Mouse (Mus musculus): ENCODE data around the gene Rabggta. TPM values are rescaled to one million over a fixed set of nuclear protein-coding genes. Genes with fewer than 3 reads are reported as not detected.
A peak's percentile ranks its signal among the peaks of the same experiment; 100 is the strongest.

The Rabggta gene
- polyA plus RNA-seq, 1 experiment: 18.4 TPM

DNA sequence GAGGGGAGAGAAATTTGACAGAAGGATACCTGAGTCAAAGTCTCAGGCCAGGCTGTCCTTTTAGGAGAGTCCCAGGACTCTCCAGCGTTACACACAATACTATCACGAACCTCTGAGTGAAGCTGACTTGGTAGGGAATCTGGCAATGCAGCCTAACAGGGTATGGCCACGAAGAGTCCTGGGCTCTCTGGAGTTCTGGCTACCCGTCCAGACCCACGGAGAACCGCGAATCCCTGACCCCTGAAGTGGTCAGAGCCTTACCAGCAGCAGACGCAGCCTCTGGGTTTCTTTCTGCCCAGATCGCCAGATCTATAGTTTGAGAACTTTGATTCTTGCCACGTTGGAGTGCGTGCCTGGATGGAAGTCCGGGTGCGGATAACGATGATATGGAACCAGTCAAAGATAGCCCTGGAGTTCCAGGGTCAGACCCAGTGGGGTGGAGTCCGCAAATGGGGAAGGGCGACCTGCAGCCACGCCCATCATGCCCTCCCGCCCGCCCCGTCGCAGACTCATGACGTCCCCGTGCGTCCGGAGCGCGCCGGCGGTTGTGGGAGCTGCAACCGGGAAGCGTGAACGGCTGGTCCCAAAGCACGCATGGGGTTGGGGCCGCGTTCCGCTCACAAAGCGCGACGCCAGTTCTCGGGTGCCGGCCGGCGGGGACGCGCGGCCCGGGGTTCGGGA is 23.3 kb upstream of the Rabggta start, which contains the start of the genes Dhrs1 and Nop9:
Gene Dhrs1 (minus strand): TSS at position 511 of the 681 bp plus-strand sequence.
Gene Nop9 (plus strand): TSS at position 514 of the 681 bp plus-strand sequence.
- peaks cover 25% of the 10 kb centered on the region for H3K36me3 ChIP-seq (ENCODE audit: control insufficient read depth, insufficient read depth)
- H3K27me3 ChIP-seq (ENCODE audit: control insufficient read depth, insufficient read depth, insufficient read length): no peaks in the 10 kb centered on the region
- H3K4me2 ChIP-seq (ENCODE audit: low read depth): peak within 1 kb of the TSS; percentile 91
- TF ChIP-seq MYOD1 (IDR thresholded peaks at IDR 0.05; ENCODE audit: control insufficient read depth in 1 of 3, insufficient read length in 2 of 3, low read depth in 2 of 3) (peak in 1 of 3 experiments; percentile 24), USF1 (IDR thresholded peaks at IDR 0.05; ENCODE audit: low read depth) (no peak), E2F4 (IDR thresholded peaks at IDR 0.05; ENCODE audit: insufficient read depth) (peak; percentile 37), MAX (IDR thresholded peaks at IDR 0.05; ENCODE audit: low read depth) (no peak), POLR2A (IDR thresholded peaks at IDR 0.05; ENCODE audit: insufficient read length, low read depth) (peak; percentile 89), CEBPB (IDR thresholded peaks at IDR 0.05; ENCODE audit: insufficient read depth, poor library complexity, severe bottlenecking) (no peak), SRF (IDR thresholded peaks at IDR 0.05; ENCODE audit: control insufficient read depth, insufficient read length, low read depth) (no peak), REST (IDR thresholded peaks at IDR 0.05; ENCODE audit: insufficient read depth, insufficient read length) (no peak), MYOG (IDR thresholded peaks at IDR 0.05; ENCODE audit: control insufficient read depth in 1 of 3, insufficient read depth in 1 of 3, insufficient read length in 2 of 3, low read depth in 2 of 3) (peak in 1 of 3 experiments; percentile 2), TCF12 (IDR thresholded peaks at IDR 0.05; ENCODE audit: insufficient read depth, poor library complexity, severe bottlenecking) (no peak), TCF3 (IDR thresholded peaks at IDR 0.05; ENCODE audit: insufficient read length, low read depth) (no peak), POLR2AphosphoS2 (IDR thresholded peaks at IDR 0.05; ENCODE audit: insufficient read length, low read depth) (peak; percentile 75)
- peak within 1 kb of the TSS; percentile 81 for H3K4me3 ChIP-seq
- peaks cover 21% of the 10 kb centered on the region for H3K79me2 ChIP-seq (ENCODE audit: control insufficient read depth, insufficient read depth)
- peak within 1 kb of the TSS; percentile 25 for H3ac ChIP-seq (ENCODE audit: control insufficient read depth, insufficient read length)

DNA sequence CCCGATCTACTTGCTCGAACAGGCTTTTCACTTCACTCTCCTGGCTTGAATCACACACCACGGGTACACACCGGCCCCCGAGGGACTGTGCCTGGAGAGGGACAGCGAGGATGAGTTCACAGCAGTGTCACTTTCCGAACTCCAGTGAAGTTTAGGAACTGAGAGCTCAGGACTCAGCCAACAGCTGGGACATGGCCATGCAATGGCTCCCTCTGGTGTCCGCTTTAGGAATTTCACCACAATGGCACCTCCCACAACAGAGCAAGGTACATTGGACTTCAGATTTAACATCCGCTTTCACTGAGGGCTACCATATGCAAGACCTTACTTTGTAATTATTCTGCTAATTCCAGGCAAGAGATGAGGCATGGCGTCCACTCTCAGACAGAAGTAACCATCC is 21.6 kb upstream of the Rabggta start:
- H3K79me2 ChIP-seq (ENCODE audit: control insufficient read depth, insufficient read depth): peaks cover 21% of the 10 kb centered on the region
- H3K36me3 ChIP-seq (ENCODE audit: control insufficient read depth, insufficient read depth): peaks cover 12% of the 10 kb centered on the region
- TF ChIP-seq MYOD1 (IDR thresholded peaks at IDR 0.05; ENCODE audit: control insufficient read depth in 1 of 3, insufficient read length in 2 of 3, low read depth in 2 of 3) (peak in 2 of 3 experiments; percentile 30 to 35), TCF12 (IDR thresholded peaks at IDR 0.05; ENCODE audit: insufficient read depth, poor library complexity, severe bottlenecking) (no peak), MYOG (IDR thresholded peaks at IDR 0.05; ENCODE audit: control insufficient read depth in 1 of 3, insufficient read depth in 1 of 3, insufficient read length in 2 of 3, low read depth in 2 of 3) (peak in 2 of 3 experiments; percentile 12 to 47)
- no peak overlapping the region for H3ac ChIP-seq (ENCODE audit: control insufficient read depth, insufficient read length)
- no peak overlapping the region for H3K4me3 ChIP-seq
- peak overlapping the region; percentile 90 for H3K4me2 ChIP-seq (ENCODE audit: low read depth)
- H3K27me3 ChIP-seq (ENCODE audit: control insufficient read depth, insufficient read depth, insufficient read length): no peaks in the 10 kb centered on the region

DNA sequence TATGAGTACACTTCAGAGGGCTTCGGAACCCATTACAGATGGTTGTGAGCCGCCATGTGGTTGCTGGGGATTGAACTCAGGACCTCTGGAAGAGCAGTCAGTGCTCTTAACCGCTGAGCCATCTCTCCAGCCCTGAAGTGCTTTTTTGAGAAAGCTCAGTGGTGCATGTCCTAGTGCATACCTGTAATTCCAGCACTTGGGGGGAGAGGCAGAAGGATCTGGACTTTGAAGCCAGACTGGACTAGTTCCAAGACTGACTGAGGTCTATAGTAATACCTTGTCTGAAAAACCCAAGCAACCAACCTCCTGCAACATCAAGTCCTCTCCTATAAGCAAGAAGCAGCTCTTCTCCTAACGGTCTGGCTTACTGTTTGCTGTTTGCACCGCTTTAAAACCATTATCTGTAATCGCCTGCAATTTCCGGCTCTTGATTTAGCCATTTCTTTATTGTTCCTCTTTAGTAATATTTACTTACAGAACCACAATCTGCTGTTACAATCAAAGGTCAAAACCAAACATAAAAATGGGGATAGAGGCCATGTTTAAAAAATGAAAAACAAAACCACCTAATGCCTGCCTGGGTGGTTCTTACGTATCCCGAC is 15.1 kb upstream of the Rabggta start:
- TF ChIP-seq MYOD1 (IDR thresholded peaks at IDR 0.05; ENCODE audit: control insufficient read depth in 1 of 3, insufficient read length in 2 of 3, low read depth in 2 of 3) (no peak), POLR2A (IDR thresholded peaks at IDR 0.05; ENCODE audit: insufficient read length, low read depth) (no peak), SRF (IDR thresholded peaks at IDR 0.05; ENCODE audit: control insufficient read depth, insufficient read length, low read depth) (no peak), TCF3 (IDR thresholded peaks at IDR 0.05; ENCODE audit: insufficient read length, low read depth) (no peak), REST (IDR thresholded peaks at IDR 0.05; ENCODE audit: insufficient read depth, insufficient read length) (no peak), USF1 (IDR thresholded peaks at IDR 0.05; ENCODE audit: low read depth) (no peak), CEBPB (IDR thresholded peaks at IDR 0.05; ENCODE audit: insufficient read depth, poor library complexity, severe bottlenecking) (no peak), MAX (IDR thresholded peaks at IDR 0.05; ENCODE audit: low read depth) (no peak), MYOG (IDR thresholded peaks at IDR 0.05; ENCODE audit: control insufficient read depth in 1 of 3, insufficient read depth in 1 of 3, insufficient read length in 2 of 3, low read depth in 2 of 3) (no peak), TCF12 (IDR thresholded peaks at IDR 0.05; ENCODE audit: insufficient read depth, poor library complexity, severe bottlenecking) (no peak)
- H3K79me2 ChIP-seq (ENCODE audit: control insufficient read depth, insufficient read depth): no peaks in the 10 kb centered on the region
- no peak overlapping the region for H3K4me2 ChIP-seq (ENCODE audit: low read depth)
- no peak overlapping the region for H3ac ChIP-seq (ENCODE audit: control insufficient read depth, insufficient read length)
- no peak overlapping the region for H3K4me3 ChIP-seq
- peaks cover 9% of the 10 kb centered on the region for H3K36me3 ChIP-seq (ENCODE audit: control insufficient read depth, insufficient read depth)
- H3K27me3 ChIP-seq (ENCODE audit: control insufficient read depth, insufficient read depth, insufficient read length): no peaks in the 10 kb centered on the region

DNA sequence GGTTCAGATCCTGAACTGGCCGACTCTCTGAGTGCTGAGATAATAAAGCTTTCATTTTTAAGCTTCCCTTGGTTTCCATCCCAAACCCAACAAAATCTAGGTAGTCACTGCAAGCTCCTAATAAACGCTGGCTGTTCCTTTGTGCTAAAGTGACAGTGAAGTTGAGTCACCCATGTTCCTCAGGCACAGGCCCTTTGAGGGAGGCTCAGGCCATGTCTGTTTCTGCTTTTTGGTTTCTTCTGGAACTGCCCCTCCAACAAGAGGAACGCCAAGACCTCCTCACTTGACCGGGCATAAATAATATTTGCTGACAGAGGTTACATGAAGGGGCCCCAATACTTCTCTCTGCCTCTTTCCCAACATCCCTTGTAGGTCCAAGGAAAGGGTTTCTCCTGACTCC is 13.7 kb upstream of the Rabggta start:
- Histone ChIP-seq H3K79me2 (ENCODE audit: control insufficient read depth, insufficient read depth) (no peaks in the 10 kb centered on the region), H3K36me3 (ENCODE audit: control insufficient read depth, insufficient read depth) (no peaks in the 10 kb centered on the region), H3K4me3 (no peak overlapping the region), H3K4me2 (ENCODE audit: low read depth) (no peak overlapping the region), H3K27me3 (ENCODE audit: control insufficient read depth, insufficient read depth, insufficient read length) (no peaks in the 10 kb centered on the region), H3ac (ENCODE audit: control insufficient read depth, insufficient read length) (no peak overlapping the region)
- TF ChIP-seq TCF3 (IDR thresholded peaks at IDR 0.05; ENCODE audit: insufficient read length, low read depth) (no peak), MAX (IDR thresholded peaks at IDR 0.05; ENCODE audit: low read depth) (no peak), CEBPB (IDR thresholded peaks at IDR 0.05; ENCODE audit: insufficient read depth, poor library complexity, severe bottlenecking) (no peak)

DNA sequence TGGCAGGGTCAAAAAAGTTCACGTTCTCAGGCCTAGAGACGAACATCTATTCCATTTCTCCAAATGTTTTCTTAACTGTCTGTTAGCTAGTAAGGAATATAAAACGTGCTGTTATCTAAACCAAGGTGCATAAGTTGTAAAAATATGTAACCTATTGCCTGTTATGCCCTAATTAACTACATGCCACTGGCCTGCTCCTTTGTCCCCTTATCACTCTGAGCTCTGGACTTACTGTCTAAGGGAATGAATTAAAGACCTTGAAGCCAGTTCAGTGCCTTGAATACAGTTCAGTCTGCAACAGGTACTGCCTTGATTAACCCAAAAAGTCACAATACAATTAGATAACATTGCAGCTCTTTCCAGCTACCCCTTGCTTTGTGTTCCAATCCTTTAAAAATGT is 13.3 kb upstream of the Rabggta start:
- no peak overlapping the region for H3ac ChIP-seq (ENCODE audit: control insufficient read depth, insufficient read length)
- H3K4me2 ChIP-seq (ENCODE audit: low read depth): no peak overlapping the region
- TF ChIP-seq POLR2A (IDR thresholded peaks at IDR 0.05; ENCODE audit: insufficient read length, low read depth) (no peak), MYOG (IDR thresholded peaks at IDR 0.05; ENCODE audit: control insufficient read depth in 1 of 3, insufficient read depth in 1 of 3, insufficient read length in 2 of 3, low read depth in 2 of 3) (no peak), SRF (IDR thresholded peaks at IDR 0.05; ENCODE audit: control insufficient read depth, insufficient read length, low read depth) (no peak), E2F4 (IDR thresholded peaks at IDR 0.05; ENCODE audit: insufficient read depth) (no peak), CEBPB (IDR thresholded peaks at IDR 0.05; ENCODE audit: insufficient read depth, poor library complexity, severe bottlenecking) (no peak), TCF3 (IDR thresholded peaks at IDR 0.05; ENCODE audit: insufficient read length, low read depth) (no peak), POLR2AphosphoS2 (IDR thresholded peaks at IDR 0.05; ENCODE audit: insufficient read length, low read depth) (no peak), REST (IDR thresholded peaks at IDR 0.05; ENCODE audit: insufficient read depth, insufficient read length) (no peak), TCF12 (IDR thresholded peaks at IDR 0.05; ENCODE audit: insufficient read depth, poor library complexity, severe bottlenecking) (no peak), MYOD1 (IDR thresholded peaks at IDR 0.05; ENCODE audit: control insufficient read depth in 1 of 3, insufficient read length in 2 of 3, low read depth in 2 of 3) (no peak), USF1 (IDR thresholded peaks at IDR 0.05; ENCODE audit: low read depth) (no peak), MAX (IDR thresholded peaks at IDR 0.05; ENCODE audit: low read depth) (no peak)
- no peak overlapping the region for H3K4me3 ChIP-seq
- no peaks in the 10 kb centered on the region for H3K36me3 ChIP-seq (ENCODE audit: control insufficient read depth, insufficient read depth)
- H3K27me3 ChIP-seq (ENCODE audit: control insufficient read depth, insufficient read depth, insufficient read length): no peaks in the 10 kb centered on the region
- no peaks in the 10 kb centered on the region for H3K79me2 ChIP-seq (ENCODE audit: control insufficient read depth, insufficient read depth)

Data from myocyte (in vitro differentiated cells).